Mouse (Mus musculus): ENCODE measurements around the gene Nanos3.

DNA sequence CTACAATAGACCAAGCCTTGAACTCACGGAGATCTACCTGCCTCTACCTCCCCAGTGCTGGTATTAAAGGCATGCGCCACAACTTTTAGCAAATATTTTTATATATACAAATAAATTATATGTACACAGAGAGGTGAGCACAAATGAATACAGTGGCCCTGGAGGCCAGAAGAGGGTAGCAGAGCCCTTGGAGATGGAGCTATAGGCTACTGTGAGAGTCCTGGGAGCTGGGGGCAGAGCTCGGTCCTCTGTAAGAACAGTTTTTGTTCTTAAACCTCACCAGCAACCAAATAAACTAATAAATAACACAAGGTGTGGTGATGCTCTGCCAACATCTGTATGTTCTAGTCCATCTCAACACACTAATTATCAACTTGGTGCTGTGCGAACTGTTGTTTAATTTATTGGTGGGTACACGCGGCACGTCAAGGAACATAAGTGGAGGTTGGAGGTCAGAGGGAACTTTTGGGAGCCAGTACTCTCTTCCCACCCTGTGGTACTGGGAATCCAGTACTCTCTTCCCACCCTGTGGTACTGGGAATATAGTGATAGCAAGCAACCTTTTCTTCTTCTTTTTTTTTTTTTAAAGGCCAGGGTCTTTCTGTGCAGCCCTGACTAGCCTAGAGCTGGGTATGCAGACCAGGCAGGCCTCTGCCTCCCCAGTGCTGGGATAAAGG, 5.3 kb upstream of the Nanos3 start:
- TF ChIP-seq POLR2A (IDR thresholded peaks at IDR 0.05; ENCODE audit: insufficient read depth, low read depth, low read length) (no peak), CTCF (IDR thresholded peaks at IDR 0.05; ENCODE audit: insufficient read depth, low read depth, low read length) (no peak)
